Mouse (Mus musculus) adrenal gland, postnatal 4 days (tissue): ENCODE measurements around the gene Glb1. TPM values are rescaled to one million over a fixed set of nuclear protein-coding genes. Genes with fewer than 3 reads are reported as not detected.

Experiments used
- DNase-seq, 2 experiments: peaks; one replicate each; pipeline ENCODE4 v3.0.0; 2021 to 2022; ENCODE audit warnings: low spot score in 2 of 2, mixed read lengths in 2 of 2
- total RNA-seq, 2 experiments: library from RNA; stranded (reverse); gene quantifications; 2 replicates each; pipeline ENCODE4 v1.2.3; 2021

Gene Glb1
- total RNA-seq, 2 experiments from 2014 or later: 38.7 to 45.5 TPM

- DNase-seq: no peak
Observed at GRCm38 (mm10) chr9:114440548-114440947, 39.7 kb downstream of the Glb1 start.

GRCm38 (mm10) chr9:114442225-114442624 lies 41.3 kb downstream of the Glb1 start:
- no peak for DNase-seq

GRCm38 (mm10) chr9:114442893-114443292 lies 42.0 kb downstream of the Glb1 start:
- no peak for DNase-seq

GRCm38 (mm10) chr9:114443351-114443750 lies 42.5 kb downstream of the Glb1 start:
- DNase-seq: no peak

GRCm38 (mm10) chr9:114446887-114447286 lies 46.0 kb downstream of the Glb1 start:
- no peak for DNase-seq

GRCm38 (mm10) chr9:114448700-114449099 lies 47.8 kb downstream of the Glb1 start:
- no peak for DNase-seq

GRCm38 (mm10) chr9:114449120-114449754 lies 48.4 kb downstream of the Glb1 start:
- DNase-seq: no peak

GRCm38 (mm10) chr9:114451615-114452014 lies 50.7 kb downstream of the Glb1 start:
- DNase-seq: no peak

GRCm38 (mm10) chr9:114452418-114452817 lies 51.5 kb downstream of the Glb1 start:
- DNase-seq: no peak

- DNase-seq: no peak
Observed at GRCm38 (mm10) chr9:114455420-114455819, 54.5 kb downstream of the Glb1 start.

- DNase-seq: no peak
Observed at GRCm38 (mm10) chr9:114458436-114458835, 57.6 kb downstream of the Glb1 start.

GRCm38 (mm10) chr9:114462569-114462968 lies 61.7 kb downstream of the Glb1 start:
- DNase-seq: no peak

GRCm38 (mm10) chr9:114465442-114465841 lies 64.6 kb downstream of the Glb1 start:
- no peak for DNase-seq

GRCm38 (mm10) chr9:114466871-114467270 lies 66.0 kb downstream of the Glb1 start:
- no peak for DNase-seq

- no peak for DNase-seq
Observed at GRCm38 (mm10) chr9:114468217-114468616, 67.3 kb downstream of the Glb1 start.

- no peak for DNase-seq
Observed at GRCm38 (mm10) chr9:114468701-114469100, 67.8 kb downstream of the Glb1 start.

- no peak for DNase-seq
Observed at GRCm38 (mm10) chr9:114471892-114472291, 71.0 kb downstream of the Glb1 start.

GRCm38 (mm10) chr9:114477019-114477418 lies 76.1 kb downstream of the Glb1 start:
- DNase-seq: no peak

GRCm38 (mm10) chr9:114480940-114481339 lies 80.1 kb downstream of the Glb1 start:
- no peak for DNase-seq

- DNase-seq: no peak
Observed at GRCm38 (mm10) chr9:114484771-114485170, 83.9 kb downstream of the Glb1 start.

- no peak for DNase-seq
Observed at GRCm38 (mm10) chr9:114486808-114487207, 85.9 kb downstream of the Glb1 start.

- DNase-seq: no peak
Observed at GRCm38 (mm10) chr9:114487481-114488258, 86.8 kb downstream of the Glb1 start.

GRCm38 (mm10) chr9:114496469-114496868 lies 95.6 kb downstream of the Glb1 start:
- no peak for DNase-seq
